Mouse (Mus musculus) neural tube, embryonic 11.5 days (tissue): Measurements from ENCODE around the gene Chchd4. TPM values are rescaled to one million over a fixed set of nuclear protein-coding genes. Genes with fewer than 3 reads are reported as not detected.

ENCODE experiments used
- ATAC-seq: fragments of 200-750 bp; cut with Nextera tagmentation; 2 replicates; pipeline ENCODE4 v1.8.0; 2017; ENCODE audit warnings: moderate number of reproducible peaks, mild to moderate bottlenecking, moderate TSS enrichment, moderate library complexity; ENCODE audit not compliant: insufficient read depth, low FRiP score, low TSS enrichment
- DNase-seq: peaks from one replicate; pipeline ENCODE4 v3.0.0-alpha.2; 2015; ENCODE audit warnings: low spot score
- H3K27ac ChIP-seq: fragments of 300-500 bp; sonication (generic); 2 replicates; pipeline ENCODE4 v1.5.1; 2014; ENCODE audit warnings: low read depth, mild to moderate bottlenecking, low read length
- H3K27me3 ChIP-seq: fragments of 300-500 bp; sonication (generic); 2 replicates; pipeline ENCODE4 v1.6.1; 2014; ENCODE audit warnings: mild to moderate bottlenecking, low read length, mixed read lengths; ENCODE audit not compliant: control insufficient read depth, insufficient read depth
- H3K36me3 ChIP-seq: fragments of 300-500 bp; sonication (generic); 2 replicates; pipeline ENCODE4 v1.6.1; 2014; ENCODE audit warnings: mild to moderate bottlenecking, low read length, moderate library complexity, mixed read lengths; ENCODE audit not compliant: control insufficient read depth, insufficient read depth
- H3K4me1 ChIP-seq: fragments of 300-500 bp; sonication (generic); 2 replicates; pipeline ENCODE4 v1.6.1; 2014; ENCODE audit warnings: low read length, mixed read lengths; ENCODE audit not compliant: control insufficient read depth, insufficient read depth
- H3K4me2 ChIP-seq: fragments of 300-500 bp; sonication (generic); 2 replicates; pipeline ENCODE4 v1.6.1; 2014; ENCODE audit warnings: low read depth, mild to moderate bottlenecking, moderate library complexity
- H3K4me3 ChIP-seq: fragments of 300-500 bp; sonication (generic); 2 replicates; pipeline ENCODE4 v1.5.1; 2014; ENCODE audit warnings: low read depth, low read length
- H3K9ac ChIP-seq: fragments of 300-500 bp; sonication (generic); 2 replicates; pipeline ENCODE4 v1.6.1; 2014; ENCODE audit warnings: mild to moderate bottlenecking, low read length
- H3K9me3 ChIP-seq: fragments of 300-500 bp; sonication (generic); 2 replicates; pipeline ENCODE4 v1.6.1; 2016; ENCODE audit warnings: low read length; ENCODE audit not compliant: control insufficient read depth
- WGBS: fragments of 180-500 bp; shearing (Covaris S2); extraction: QIAGEN DNeasy Blood & Tissue Kit; methylation state at CpG from one replicate; pipeline ENCODE4 v1.1.7; 2014; 5-methylcytosine and 5-hydroxymethylcytosine counted together
- polyA plus RNA-seq: library from polyadenylated mRNA; unstranded; fragments of >200 nt; fragmentation: Nextera tagmentation; extraction: Ambion mirVana; gene quantifications from 2 replicates; pipeline ENCODE4 v1.2.1, GENCODE M21; 2014

Chchd4 gene
- polyA plus RNA-seq, 1 experiment from 2014 or later = 26.6 TPM

GRCm38 (mm10) chr6:91467106-91467505 lies 6.2 kb downstream of the Chchd4 start:
- no peak overlapping the region for H3K4me3 ChIP-seq
- peaks cover 2% of the 10 kb centered on the region; the same call in 1 of the 2 replicates for H3K4me1 ChIP-seq
- H3K9me3 ChIP-seq = no peaks in the 10 kb centered on the region
- 71% methylated on average over 1 of the region's 1 CpGs for WGBS
- no peaks in the 10 kb centered on the region for H3K27me3 ChIP-seq
- no peak overlapping the region for H3K27ac ChIP-seq
- ATAC-seq (no peak), DNase-seq (no peak)
- H3K9ac ChIP-seq = no peak overlapping the region
- H3K36me3 ChIP-seq = peaks cover 6% of the 10 kb centered on the region; the same call in 1 of the 2 replicates
- no peak overlapping the region for H3K4me2 ChIP-seq

DNA sequence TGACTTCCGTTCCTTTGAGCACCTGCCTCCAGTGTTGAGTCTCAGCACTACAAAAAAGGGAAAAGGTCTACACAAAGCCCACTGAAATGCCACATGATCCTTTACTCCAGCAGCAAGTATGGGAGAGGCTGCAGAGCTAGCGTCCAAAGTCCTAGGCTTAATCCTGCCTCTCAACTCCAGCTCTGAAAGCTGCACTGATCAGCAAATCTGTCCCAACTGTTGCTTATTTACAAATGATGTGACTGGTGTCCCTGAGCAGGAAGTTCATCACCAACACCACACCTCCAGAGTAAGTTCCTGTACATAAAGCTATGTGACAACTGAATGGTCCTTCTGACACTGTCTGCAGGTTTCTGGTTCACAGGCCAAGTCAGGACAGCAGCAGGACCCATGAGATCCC lies 7.6 kb downstream of the Chchd4 start:
- DNase-seq (no peak), ATAC-seq (no peak)
- Histone ChIP-seq H3K4me1 (no peaks in the 10 kb centered on the region), H3K9me3 (no peaks in the 10 kb centered on the region), H3K4me2 (no peak overlapping the region), H3K27ac (no peak overlapping the region), H3K4me3 (no peak overlapping the region), H3K36me3 (peaks cover 6% of the 10 kb centered on the region; the same call in 1 of the 2 replicates), H3K9ac (no peak overlapping the region), H3K27me3 (no peaks in the 10 kb centered on the region)
- WGBS = 93% methylated on average over 2 of the region's 2 CpGs

GRCm38 (mm10) chr6:91459471-91459870 lies 13.9 kb downstream of the Chchd4 start:
- H3K9me3 ChIP-seq = no peaks in the 10 kb centered on the region
- peaks cover 3% of the 10 kb centered on the region; the same call in 1 of the 2 replicates for H3K36me3 ChIP-seq
- ATAC-seq (no peak), DNase-seq (no peak)
- H3K27me3 ChIP-seq = no peaks in the 10 kb centered on the region
- H3K4me3 ChIP-seq = no peak overlapping the region
- H3K4me2 ChIP-seq = no peak overlapping the region
- H3K27ac ChIP-seq = no peak overlapping the region
- WGBS = 77% methylated on average over 1 of the region's 1 CpGs
- H3K4me1 ChIP-seq = no peaks in the 10 kb centered on the region
- H3K9ac ChIP-seq = no peak overlapping the region

DNA sequence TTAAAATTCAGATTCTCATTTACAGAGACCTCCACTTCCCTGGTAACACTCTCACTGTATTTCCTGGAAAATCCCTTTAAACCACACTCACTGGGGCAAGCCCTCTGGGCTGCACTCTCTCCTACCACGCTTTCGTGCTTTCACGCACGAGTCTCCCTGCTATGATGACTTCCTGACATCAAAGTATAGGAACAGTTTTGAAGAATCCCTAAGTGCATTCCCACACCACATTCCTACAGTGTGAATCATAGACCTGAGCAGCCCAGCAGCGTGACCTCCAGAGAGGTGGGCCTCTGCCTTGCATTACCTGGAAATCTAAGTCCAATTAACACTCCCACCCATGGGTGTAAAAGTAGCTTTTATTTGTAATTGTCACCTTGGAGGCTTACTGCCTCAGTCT lies 18.8 kb downstream of the Chchd4 start:
- ATAC-seq = no peak
- no peak overlapping the region for H3K4me3 ChIP-seq

DNA sequence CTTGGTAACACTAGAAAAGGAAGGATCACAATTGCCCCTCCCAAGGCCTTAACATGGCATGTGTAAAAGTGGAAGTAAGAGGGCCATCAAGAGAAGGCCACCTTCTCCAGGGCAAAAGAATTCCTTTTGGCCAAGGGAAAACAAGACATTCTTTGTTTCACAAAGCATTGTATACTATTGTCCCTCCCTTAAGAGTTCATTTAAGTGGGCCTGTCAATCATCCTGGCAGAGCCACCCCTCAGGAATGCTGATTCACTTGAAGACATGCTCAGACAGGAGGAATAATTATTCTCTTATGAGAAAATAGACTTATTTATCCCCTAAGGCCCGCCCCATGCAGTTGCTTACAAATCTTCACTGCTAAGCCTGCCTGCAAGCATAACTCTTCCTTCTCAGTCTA lies 21.3 kb downstream of the Chchd4 start:
- 81% methylated on average over 1 of the region's 1 CpGs for WGBS
- no peaks in the 10 kb centered on the region for H3K4me1 ChIP-seq
- no peak overlapping the region for H3K4me3 ChIP-seq
- H3K27me3 ChIP-seq = no peaks in the 10 kb centered on the region
- H3K4me2 ChIP-seq = no peak overlapping the region
- ATAC-seq (no peak), DNase-seq (no peak)
- no peak overlapping the region for H3K27ac ChIP-seq
- no peaks in the 10 kb centered on the region for H3K36me3 ChIP-seq
- H3K9me3 ChIP-seq = no peaks in the 10 kb centered on the region
- H3K9ac ChIP-seq = no peak overlapping the region

More for the DNA sequence above, 18.8 kb downstream of the Chchd4 start:
- Histone ChIP-seq H3K4me1 (no peaks in the 10 kb centered on the region), H3K4me2 (no peak overlapping the region), H3K9me3 (no peaks in the 10 kb centered on the region), H3K36me3 (no peaks in the 10 kb centered on the region), H3K27me3 (no peaks in the 10 kb centered on the region), H3K9ac (no peak overlapping the region), H3K27ac (no peak overlapping the region)
- 61% methylated on average over 5 of the region's 5 CpGs for WGBS
- no peak for DNase-seq

- H3K9ac ChIP-seq = no peak overlapping the region
- no peaks in the 10 kb centered on the region for H3K4me1 ChIP-seq
- DNase-seq (no peak), ATAC-seq (no peak)
- H3K36me3 ChIP-seq = no peaks in the 10 kb centered on the region
- no peaks in the 10 kb centered on the region for H3K9me3 ChIP-seq
- no peaks in the 10 kb centered on the region for H3K27me3 ChIP-seq
- no peak overlapping the region for H3K4me2 ChIP-seq
- H3K27ac ChIP-seq = no peak overlapping the region
- WGBS = 76% methylated on average over 3 of the region's 3 CpGs
- H3K4me3 ChIP-seq = no peak overlapping the region
These were observed 23.7 kb downstream of the Chchd4 start for GRCm38 (mm10) chr6:91449472-91450225.

GRCm38 (mm10) chr6:91445316-91445715 lies 28.0 kb downstream of the Chchd4 start:
- Histone ChIP-seq H3K9ac (no peak overlapping the region), H3K36me3 (no peaks in the 10 kb centered on the region), H3K4me3 (no peak overlapping the region), H3K4me1 (peaks cover 5% of the 10 kb centered on the region), H3K27me3 (no peaks in the 10 kb centered on the region), H3K9me3 (no peaks in the 10 kb centered on the region), H3K27ac (no peak overlapping the region), H3K4me2 (no peak overlapping the region)
- 76% methylated on average over 3 of the region's 3 CpGs for WGBS
- no peak for DNase-seq
- ATAC-seq = no peak

DNA sequence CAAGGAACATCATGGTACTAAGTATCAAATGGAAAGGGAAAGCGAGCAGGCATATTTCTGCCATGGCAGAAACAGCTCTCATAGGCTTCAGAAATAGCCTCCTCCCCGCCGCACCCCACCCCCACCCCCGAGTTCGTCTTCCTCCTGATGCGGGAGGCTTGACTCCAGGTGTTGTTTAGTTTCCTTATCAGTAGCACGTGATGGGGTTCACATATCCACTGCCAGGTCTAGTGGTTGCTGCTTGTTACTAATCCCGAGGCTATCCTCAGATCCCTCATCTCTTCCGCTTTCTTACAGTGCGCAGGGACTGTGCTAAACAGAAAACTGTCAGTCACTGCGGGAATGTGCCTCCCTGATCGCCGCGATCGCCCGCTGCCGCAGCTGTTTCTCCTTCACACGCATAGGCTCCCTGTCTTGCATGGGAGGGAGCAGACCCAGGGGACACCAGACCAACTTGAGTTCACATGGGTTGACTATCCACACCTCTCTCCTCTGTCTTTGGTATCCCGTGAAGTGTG lies 32.1 kb downstream of the Chchd4 start:
- Histone ChIP-seq H3K4me2 (peak overlapping the region; percentile 97), H3K36me3 (no peaks in the 10 kb centered on the region), H3K4me1 (peaks cover 5% of the 10 kb centered on the region), H3K27ac (no peak overlapping the region), H3K9ac (peak overlapping the region; percentile 69), H3K27me3 (0 out of 2 replicates have a peak, but pooled peaks cover 2% of the 10 kb centered on the region), H3K4me3 (peak overlapping the region; percentile 49), H3K9me3 (no peaks in the 10 kb centered on the region)
- WGBS = 4% methylated on average over 19 of the region's 19 CpGs
- ATAC-seq (0 out of 2 replicates have a peak, but pooled peaks have one; percentile 26), DNase-seq (no peak)
